Mouse (Mus musculus): ENCODE results near the gene Supt4a. TPM values are rescaled to one million over a fixed set of nuclear protein-coding genes. Genes with fewer than 3 reads are reported as not detected.

Gene Supt4a
- polyA plus RNA-seq (2017; shearing (Covaris generic)), result 450 TPM

DNA sequence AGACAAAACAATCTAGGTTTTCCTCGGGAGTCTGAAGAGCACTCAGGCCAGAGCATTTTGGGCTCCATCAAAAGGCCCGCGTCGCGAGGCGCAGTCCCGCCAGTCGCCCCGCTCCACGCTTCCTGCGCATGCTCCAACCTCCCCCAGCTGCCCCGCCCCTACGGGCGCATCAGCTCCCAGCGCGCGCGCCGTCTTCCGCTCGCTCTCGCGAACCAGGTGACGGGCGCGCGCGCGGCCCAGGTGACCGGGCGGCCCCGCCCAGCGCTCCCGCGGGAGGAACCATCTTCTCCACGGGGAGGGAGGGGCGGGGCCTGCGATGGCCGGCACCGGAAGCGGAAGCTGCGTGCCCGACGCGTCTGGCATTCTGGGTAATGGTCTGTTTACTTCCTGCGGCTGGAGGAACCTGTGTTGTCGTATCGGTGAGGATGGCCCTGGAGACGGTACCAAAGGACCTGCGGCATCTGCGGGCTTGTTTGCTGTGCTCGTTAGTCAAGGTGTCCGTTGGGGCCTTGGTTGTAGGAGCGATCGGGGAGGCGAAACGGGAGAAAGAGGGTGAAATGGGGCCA lies at the start of gene Supt4a:
Supt4a (plus strand) TSS at position 378 of the 566 bp plus-strand sequence.

GRCm38 (mm10) chr11:87760301-87761081 lies 23.1 kb downstream of the Supt4a start, which contains the start of gene Tspoap1:
Gene Tspoap1 (plus strand): TSS chr11:87760541.

Other genes starting within 250 kb of the Supt4a start
- not detected for gene Gm11492, start 170.9 kb upstream of the Supt4a start, polyA plus RNA-seq (2017; shearing (Covaris generic))
- gene Sept4, start 168.6 kb upstream of the Supt4a start, polyA plus RNA-seq (2017; shearing (Covaris generic)), result 2.1 TPM
- 46.7 TPM for gene Mtmr4, start 145.4 kb upstream of the Supt4a start, polyA plus RNA-seq (2017; shearing (Covaris generic))
- 0.09 TPM for gene Hsf5, start 120.4 kb upstream of the Supt4a start, polyA plus RNA-seq (2017; shearing (Covaris generic))
- gene Rnf43, start 74.8 kb upstream of the Supt4a start, polyA plus RNA-seq (2017; shearing (Covaris generic)), result 75.7 TPM
- 15.2 TPM for gene Tspoap1, start 23.0 kb downstream of the Supt4a start, polyA plus RNA-seq (2017; shearing (Covaris generic))
- gene Mpo, start 56.0 kb downstream of the Supt4a start, polyA plus RNA-seq (2017; shearing (Covaris generic)), result not detected
- gene Lpo, start 90.7 kb downstream of the Supt4a start, polyA plus RNA-seq (2017; shearing (Covaris generic)), result not detected
- 19.8 TPM for gene Mks1, start 115.7 kb downstream of the Supt4a start, polyA plus RNA-seq (2017; shearing (Covaris generic))
- not detected for gene Epx, start 138.0 kb downstream of the Supt4a start, polyA plus RNA-seq (2017; shearing (Covaris generic))
- gene Olfr462, start 154.7 kb downstream of the Supt4a start, polyA plus RNA-seq (2017; shearing (Covaris generic)), result not detected
- not detected for gene Olfr463, start 159.8 kb downstream of the Supt4a start, polyA plus RNA-seq (2017; shearing (Covaris generic))
- gene Olfr464, start 183.4 kb downstream of the Supt4a start, polyA plus RNA-seq (2017; shearing (Covaris generic)), result 0.29 TPM
- 9.2 TPM for gene Dynll2, start 250.0 kb downstream of the Supt4a start, polyA plus RNA-seq (2017; shearing (Covaris generic))

Measured in inflammation-experienced regulatory T-cells, adult 16 weeks (primary cell).